Mouse (Mus musculus) spleen, postnatal 4 days (tissue): ENCODE measurements around the gene Gm2030.
"Not testable (repeated sequence)": the region's sequence is repeated elsewhere in the genome, so short reads cannot be mapped to it uniquely, and the experiment has no call there.

Source experiments
- DNase-seq, 2 experiments: peaks; one replicate each; pipeline ENCODE4 v3.0.0; 2022; ENCODE audit warnings: low spot score in 2 of 2

Gm2030 gene

GRCm38 (mm10) chrX:26309944-26310343, at the start of gene Gm2030:
Gm2030 (minus strand) TSS chrX:26310044.
- DNase-seq: not testable (repeated sequence)
